Mouse (Mus musculus) mouse embryonic stem cell (cell line): Measurements from ENCODE around the gene Itpr3.

Experiments used
- in situ Hi-C, 2 experiments: fragments of 300-500 bp; cut with MboI; formaldehyde crosslinking; loops; 1 replicate in 1 of 2; 3 replicates in 1 of 2; pipeline ENCODE4 v1.14.3; 2019 to 2020; ENCODE audit warnings: low sequenced_read_pairs in 2 of 2, low pct_unique_long_range_greater_than_20kb in 1 of 2, mixed read lengths in 1 of 2; ENCODE audit not compliant: unreplicated experiment in 1 of 2

Itpr3 gene

DNA sequence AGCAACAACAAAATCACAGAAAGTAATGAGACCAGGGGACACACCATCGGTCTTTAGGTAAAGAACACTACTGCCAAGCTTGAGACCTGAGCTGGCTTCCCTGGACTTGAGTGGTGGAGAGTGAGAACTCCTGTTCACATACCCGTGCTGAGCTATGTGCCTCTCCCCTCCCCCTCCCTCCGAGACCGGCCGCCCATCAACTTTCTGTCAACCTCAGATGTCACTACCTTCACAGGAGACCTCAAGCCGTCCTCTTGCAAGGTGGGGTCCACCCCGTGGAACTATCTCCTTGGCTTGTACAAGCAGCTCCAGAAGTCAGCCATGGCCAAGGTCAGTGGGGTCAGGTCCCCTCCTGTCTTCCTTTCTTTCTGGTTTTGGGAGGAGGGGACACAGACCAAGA lies 24.8 kb upstream of the Itpr3 start:
- in situ Hi-C loops = loop anchor here in 1 of 2 experiments (5.0 kb wide), 1 partner anchor 75 kb away; no protein-coding TSS in a partner anchor

GRCm38 (mm10) chr17:27032869-27033268 lies 24.2 kb upstream of the Itpr3 start:
- in situ Hi-C loops = loop anchor here in 1 of 2 experiments (5.0 kb wide), 1 partner anchor 74 kb away; no protein-coding TSS in a partner anchor

GRCm38 (mm10) chr17:27036465-27036864 lies 20.6 kb upstream of the Itpr3 start:
- in situ Hi-C loops = no loop called here

DNA sequence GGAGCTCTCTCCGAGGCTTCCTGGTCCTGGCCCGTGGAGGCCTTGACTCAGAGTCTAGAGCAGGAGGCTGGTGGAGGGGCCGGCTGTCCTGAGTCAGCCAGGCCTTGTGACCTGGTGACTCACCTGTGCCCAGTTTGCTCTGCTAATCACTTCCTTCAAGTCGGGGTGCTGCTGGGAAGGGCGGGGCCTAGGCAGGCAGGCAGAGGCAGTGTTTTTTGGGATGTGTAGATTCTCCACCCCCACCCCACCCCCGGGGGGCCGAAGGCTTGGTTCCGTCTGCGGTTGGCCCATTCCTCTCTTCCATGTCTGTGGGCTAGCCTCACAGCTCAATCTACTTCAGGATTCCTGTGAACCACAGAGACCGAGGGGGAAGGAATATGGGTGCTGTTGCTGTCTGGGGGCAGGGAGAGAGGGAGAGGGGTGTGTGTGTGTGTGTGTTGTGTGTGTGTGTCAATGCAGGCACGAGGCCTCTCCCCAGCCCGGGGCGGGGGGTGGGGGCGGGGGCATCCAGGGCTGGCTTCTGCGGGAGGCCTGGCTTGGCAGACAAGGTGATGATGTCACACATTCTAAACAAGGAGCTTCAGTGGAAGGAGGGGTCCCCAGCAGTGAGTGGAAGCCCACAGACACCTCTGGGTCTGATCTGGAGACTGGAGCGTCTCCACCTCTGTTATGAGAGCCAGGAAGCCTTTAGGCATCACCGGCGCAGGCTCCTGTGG lies 18.6 kb upstream of the Itpr3 start:
- in situ Hi-C loops = no loop called here

GRCm38 (mm10) chr17:27039432-27040102 lies 17.5 kb upstream of the Itpr3 start:
- in situ Hi-C loops = no loop called here

- in situ Hi-C loops = no loop called here
Measured at GRCm38 (mm10) chr17:27040304-27041045, 16.6 kb upstream of the Itpr3 start.

GRCm38 (mm10) chr17:27041046-27041786 lies 15.9 kb upstream of the Itpr3 start:
- in situ Hi-C loops = no loop called here

- in situ Hi-C loops = no loop called here
Measured at GRCm38 (mm10) chr17:27041787-27042055, 15.4 kb upstream of the Itpr3 start.

GRCm38 (mm10) chr17:27042840-27043239 lies 14.3 kb upstream of the Itpr3 start:
- in situ Hi-C loops = no loop called here

GRCm38 (mm10) chr17:27045164-27045563 lies 11.9 kb upstream of the Itpr3 start:
- in situ Hi-C loops = loop anchor here in 1 of 2 experiments (5.0 kb wide), 1 partner anchor 42 kb away; no protein-coding TSS in a partner anchor

- in situ Hi-C loops = loop anchor here in 1 of 2 experiments (5.0 kb wide), 1 partner anchor 39 kb away; no protein-coding TSS in a partner anchor
Measured at GRCm38 (mm10) chr17:27047762-27048444, 9.2 kb upstream of the Itpr3 start.

- in situ Hi-C loops = loop anchor here in 1 of 2 experiments (5.0 kb wide), 1 partner anchor 39 kb away; no protein-coding TSS in a partner anchor
Measured at GRCm38 (mm10) chr17:27048445-27049239, 8.5 kb upstream of the Itpr3 start.

- in situ Hi-C loops = no loop called here
Measured at GRCm38 (mm10) chr17:27050853-27051252, 6.3 kb upstream of the Itpr3 start.

DNA sequence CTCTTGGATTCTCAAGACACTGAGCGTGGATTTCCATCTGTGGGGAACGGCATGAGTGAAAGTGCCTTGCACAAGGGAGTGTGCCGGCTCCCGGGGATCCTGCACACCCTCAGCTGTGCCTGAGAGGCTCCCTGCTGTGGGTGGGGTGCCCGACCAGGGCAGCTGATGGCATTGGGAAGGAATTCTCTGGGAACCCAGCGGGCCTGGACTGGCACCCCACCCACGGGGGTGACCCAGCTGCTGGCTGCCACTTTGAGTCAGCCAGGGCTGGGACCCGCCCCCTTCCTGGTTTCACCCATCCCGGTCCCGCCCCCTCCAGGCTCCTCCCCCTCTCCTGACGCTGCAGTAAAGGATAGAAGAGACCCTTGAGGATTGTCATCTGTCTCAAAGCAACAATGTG lies 5.6 kb upstream of the Itpr3 start:
- in situ Hi-C loops = no loop called here

DNA sequence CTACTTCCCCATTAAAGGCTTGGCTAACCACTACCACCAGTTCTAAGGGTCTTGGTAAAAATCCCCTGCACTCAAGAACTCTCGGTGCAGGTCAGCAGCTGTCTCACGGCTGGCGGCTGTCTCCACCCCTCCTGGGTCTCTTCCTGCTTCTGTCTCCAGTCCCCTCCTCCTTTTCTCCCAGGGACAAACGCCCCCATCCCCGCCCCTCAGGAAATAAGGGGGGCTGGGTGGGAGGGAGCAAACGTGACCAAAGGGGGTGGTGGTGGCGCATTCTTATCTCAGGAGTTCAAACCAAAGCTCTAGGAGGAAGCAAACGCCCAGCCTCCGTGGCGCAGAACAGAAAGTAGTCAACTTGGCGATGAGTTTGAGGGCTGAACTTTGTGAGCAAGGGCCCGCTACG lies 934 bp upstream of the Itpr3 start:
- in situ Hi-C loops = no loop called here

DNA sequence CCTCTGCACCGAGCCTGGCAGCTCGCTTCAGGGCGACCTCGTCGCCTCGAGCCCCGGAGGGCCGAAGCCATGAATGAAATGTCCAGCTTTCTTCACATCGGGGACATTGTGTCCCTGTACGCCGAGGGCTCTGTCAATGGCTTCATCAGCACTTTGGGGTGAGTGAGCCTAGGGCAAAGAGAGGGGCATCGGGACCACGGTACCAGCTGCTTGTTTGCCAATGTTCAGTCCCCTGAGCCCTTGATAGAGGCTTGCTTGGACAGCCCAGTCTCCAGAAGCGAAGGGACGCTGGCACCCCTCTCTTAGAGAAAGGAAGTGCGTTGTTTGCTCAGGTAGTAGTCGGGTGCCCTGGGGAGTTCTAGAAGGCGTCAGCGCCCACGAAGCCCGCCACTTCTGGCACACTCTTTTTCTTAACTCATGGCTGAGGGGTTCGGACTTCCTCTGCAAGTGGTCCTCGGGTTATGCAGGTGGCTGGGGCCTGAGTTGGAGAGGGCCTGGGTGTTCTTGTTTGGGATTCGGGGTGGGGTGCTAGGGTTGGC lies 482 bp downstream of the Itpr3 start:
- in situ Hi-C loops = no loop called here

DNA sequence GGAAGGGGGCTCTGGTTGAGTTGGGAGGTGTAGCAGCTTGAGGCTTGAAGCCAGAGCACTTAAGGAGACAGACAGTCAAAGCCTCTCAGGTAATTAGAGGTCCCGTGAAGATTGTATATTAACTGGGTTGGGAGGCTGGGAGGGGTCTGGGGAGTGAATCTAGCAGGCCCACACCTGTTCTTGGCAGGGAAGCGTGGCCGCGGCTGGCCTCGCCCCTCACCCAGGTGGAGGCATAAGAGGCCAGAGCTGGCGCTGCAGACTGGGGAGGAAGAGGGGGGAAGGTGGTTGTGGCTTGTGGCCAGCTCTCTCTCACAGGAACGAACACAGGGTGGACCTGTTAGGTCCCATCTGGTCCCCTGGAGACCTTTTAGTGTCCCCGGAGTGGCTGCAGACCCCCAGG lies 3.6 kb downstream of the Itpr3 start:
- in situ Hi-C loops = no loop called here
